Mouse (Mus musculus): ENCODE results near the gene Tmem268.

DNA sequence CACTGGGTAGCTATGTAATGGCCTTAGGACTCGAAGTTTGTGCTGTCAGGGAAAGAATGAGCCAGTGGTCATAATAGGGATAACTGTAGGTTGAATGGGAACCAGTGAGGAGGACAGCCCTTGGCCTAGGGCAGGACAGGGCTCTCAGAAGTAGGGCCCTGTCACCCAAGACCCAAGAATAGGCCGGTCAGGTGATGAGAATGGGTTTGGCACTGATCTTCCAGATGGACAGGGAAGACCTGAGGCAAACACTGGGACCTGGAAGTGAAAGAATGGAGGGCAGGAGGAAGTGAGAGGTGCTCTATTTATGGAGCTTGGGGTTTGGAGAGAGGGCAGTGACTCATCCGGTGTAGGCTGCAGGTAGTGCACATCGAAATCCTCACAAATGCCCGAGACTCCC lies 1.9 kb upstream of the Tmem268 start:
- TF ChIP-seq CTCF (IDR thresholded peaks at IDR 0.05; ENCODE audit: insufficient read depth, low read length) (no peak), POLR2A (IDR thresholded peaks at IDR 0.05; ENCODE audit: borderline replicate concordance, extremely low read depth, low read depth, low read length) (no peak)

Data from lung, adult 2 months (tissue).